Mouse (Mus musculus): ENCODE results near the gene Pdgfa. TPM values are rescaled to one million over a fixed set of nuclear protein-coding genes. Genes with fewer than 3 reads are reported as not detected.
A peak's percentile ranks its signal among the peaks of the same experiment; 100 is the strongest.

Pdgfa gene
- total RNA-seq, 2 experiments from 2014 or later = 50.3 to 52.3 TPM

GRCm38 (mm10) chr5:138966033-138966724 is 31.0 kb downstream of the Pdgfa start:
- intact Hi-C loops (cut with DNase I) = no loop called here
- no peak for DNase-seq

- intact Hi-C loops (cut with DNase I) = no loop called here
- DNase-seq = no peak
Observed at GRCm38 (mm10) chr5:138965590-138965989, 31.6 kb downstream of the Pdgfa start.

- DNase-seq = no peak
- intact Hi-C loops (cut with DNase I) = no loop called here
Observed at GRCm38 (mm10) chr5:138956427-138956833, 40.7 kb downstream of the Pdgfa start.

DNA sequence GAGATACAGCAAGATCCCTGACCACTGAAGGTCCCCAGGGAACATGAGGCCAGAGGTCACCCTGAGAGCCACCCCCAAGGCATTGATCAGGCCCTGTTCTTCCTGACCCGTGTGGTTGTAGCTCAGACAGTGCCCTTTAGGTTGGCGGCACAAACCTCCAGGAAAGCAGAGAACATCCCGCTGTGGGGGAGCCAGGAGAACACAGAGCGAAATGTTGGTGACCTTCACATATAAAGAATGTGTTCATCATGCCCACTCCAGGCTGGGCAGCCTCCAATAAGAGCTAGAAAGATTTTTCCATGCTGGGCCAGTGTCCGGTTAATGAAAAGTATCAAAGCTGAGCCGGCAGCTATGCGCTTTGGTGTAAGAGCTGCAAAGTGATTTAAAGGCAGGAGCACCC is 43.2 kb downstream of the Pdgfa start:
- intact Hi-C loops (cut with DNase I) = no loop called here

DNA sequence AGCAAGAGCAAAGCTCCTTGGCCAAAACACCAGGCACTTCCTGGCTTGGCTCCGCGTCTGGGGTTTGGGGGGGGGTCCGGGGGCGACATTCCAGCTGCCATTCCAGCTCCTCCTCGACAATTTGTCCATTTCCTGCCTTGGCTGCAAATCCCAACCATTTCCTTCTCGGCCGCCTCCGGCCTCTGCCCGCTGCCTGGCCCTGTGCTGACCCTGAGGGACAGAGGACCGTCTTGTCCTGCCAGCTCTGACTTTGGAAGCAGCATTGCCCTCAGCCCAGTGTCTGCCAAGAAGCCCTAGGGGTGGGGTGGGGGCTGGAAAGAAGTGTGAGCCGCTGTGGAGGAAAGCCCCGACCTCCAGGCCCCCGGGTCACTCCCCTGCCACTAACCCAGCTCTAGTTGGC is 44.2 kb downstream of the Pdgfa start:
- intact Hi-C loops (cut with DNase I) = no loop called here
- DNase-seq = no peak

More for the DNA sequence above, 43.2 kb downstream of the Pdgfa start:
- DNase-seq = no peak

GRCm38 (mm10) chr5:138951305-138951704 is 45.9 kb downstream of the Pdgfa start:
- intact Hi-C loops (cut with DNase I) = no loop called here
- no peak for DNase-seq

DNA sequence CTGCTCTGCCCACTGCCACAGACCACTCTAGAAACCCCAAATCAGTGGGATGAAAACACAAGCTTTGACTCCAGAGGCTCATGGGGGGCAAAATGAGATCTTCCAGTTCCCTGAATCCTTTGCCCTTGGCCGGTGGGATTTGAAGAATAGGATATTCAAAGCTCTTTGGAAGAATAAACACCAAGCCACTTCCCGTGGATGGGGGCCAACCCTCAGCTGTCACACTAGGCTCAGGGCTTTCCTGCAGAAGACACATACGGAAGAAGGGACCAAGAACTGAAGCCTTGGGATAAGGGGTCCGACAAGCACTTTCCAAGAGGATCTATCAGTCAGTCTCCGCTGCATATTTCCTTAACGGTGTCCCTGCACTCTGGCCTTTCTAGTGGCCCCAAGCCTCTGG is 48.0 kb downstream of the Pdgfa start:
- no peak for DNase-seq
- intact Hi-C loops (cut with DNase I) = no loop called here

- peak; percentile 61 for DNase-seq
- intact Hi-C loops (cut with DNase I) = no loop called here
Observed at GRCm38 (mm10) chr5:138948031-138948980, 48.9 kb downstream of the Pdgfa start.

DNA sequence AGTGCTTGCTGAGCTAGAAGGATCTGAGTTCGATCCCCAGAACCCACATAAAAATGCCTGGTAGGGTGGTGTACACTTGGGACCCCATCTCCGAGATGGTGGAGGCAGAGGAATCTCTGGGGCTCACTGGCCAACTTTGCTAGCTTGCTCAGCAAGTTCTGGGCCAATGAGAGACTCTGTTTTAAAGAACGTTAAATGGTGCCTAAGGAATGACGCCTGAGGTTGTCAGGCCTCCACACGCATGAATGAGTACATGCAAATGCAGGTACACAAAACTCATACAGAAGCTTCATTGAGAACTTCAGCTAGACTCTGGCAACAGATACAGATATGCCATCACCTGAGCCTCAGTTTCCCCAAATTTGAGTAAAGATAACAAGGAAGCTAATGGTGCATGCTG is 49.7 kb downstream of the Pdgfa start:
- intact Hi-C loops (cut with DNase I) = no loop called here
- DNase-seq = no peak

- intact Hi-C loops (cut with DNase I) = no loop called here
- no peak for DNase-seq
Observed at GRCm38 (mm10) chr5:138946931-138947330, 50.2 kb downstream of the Pdgfa start.

GRCm38 (mm10) chr5:138945011-138945410 is 52.2 kb downstream of the Pdgfa start:
- intact Hi-C loops (cut with DNase I) = no loop called here
- no peak for DNase-seq

DNA sequence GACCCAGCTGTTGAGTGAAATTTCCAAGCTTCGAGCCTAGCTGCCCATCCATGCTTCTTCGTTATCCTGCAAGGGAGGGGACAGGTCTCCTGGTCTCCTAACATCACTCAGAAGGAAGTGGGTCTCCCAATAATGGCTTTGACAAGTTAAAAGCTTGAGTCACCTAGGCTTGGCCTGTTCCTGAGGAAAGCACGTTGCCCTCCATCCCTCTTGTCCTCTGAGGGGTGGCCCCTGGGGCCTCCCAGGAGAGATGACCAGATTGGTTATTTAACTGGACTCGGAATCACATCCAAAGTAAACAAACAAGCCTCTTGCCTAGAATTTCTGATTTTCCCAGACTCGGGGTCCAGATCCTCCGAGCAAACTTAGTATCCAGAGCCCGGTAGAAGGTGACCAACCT is 52.6 kb downstream of the Pdgfa start:
- intact Hi-C loops (cut with DNase I) = no loop called here
- DNase-seq = no peak

- intact Hi-C loops (cut with DNase I) = no loop called here
- DNase-seq = no peak
Observed at GRCm38 (mm10) chr5:138941842-138942241, 55.3 kb downstream of the Pdgfa start.

- no peak for DNase-seq
- intact Hi-C loops (cut with DNase I) = no loop called here
Observed at GRCm38 (mm10) chr5:138940576-138940975, 56.6 kb downstream of the Pdgfa start.

- no peak for DNase-seq
- intact Hi-C loops (cut with DNase I) = no loop called here
Observed at GRCm38 (mm10) chr5:138938572-138939163, 58.5 kb downstream of the Pdgfa start.

DNA sequence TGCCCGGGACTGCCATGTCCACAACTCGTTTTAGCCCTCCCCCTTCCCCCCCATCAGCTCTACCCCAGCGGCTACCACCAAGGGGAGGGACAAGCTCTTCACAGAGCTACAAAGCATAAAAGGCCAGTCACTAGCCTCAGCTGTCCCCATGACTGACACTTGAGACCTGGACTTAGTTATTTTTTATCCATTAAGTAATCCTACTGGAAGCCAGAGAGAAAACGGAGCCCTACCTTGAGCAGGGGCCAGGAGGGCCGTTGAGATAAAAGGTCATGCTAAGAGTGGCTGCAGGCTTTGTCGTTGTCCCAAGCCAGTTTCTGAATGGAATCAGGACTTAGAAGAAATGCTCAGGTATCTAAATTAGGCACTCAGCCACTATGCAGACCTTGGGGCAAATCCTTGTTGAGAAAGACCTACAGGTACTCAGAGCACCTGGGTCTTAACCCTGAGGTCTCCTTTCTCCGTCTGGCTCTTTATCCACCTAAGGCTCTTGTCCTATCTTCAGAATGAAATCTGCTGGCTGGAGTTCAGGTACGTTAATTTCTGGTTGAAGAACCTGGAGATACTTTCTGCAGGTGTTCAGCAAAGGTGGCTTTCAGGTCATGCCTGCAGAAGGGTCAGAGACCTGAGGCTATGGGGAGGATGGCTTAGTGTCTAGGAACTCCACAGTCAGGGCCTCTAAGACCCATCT is 60.6 kb downstream of the Pdgfa start:
- intact Hi-C loops (cut with DNase I) = no loop called here
- DNase-seq = no peak

GRCm38 (mm10) chr5:138934540-138934939 is 62.6 kb downstream of the Pdgfa start:
- intact Hi-C loops (cut with DNase I) = no loop called here
- no peak for DNase-seq

GRCm38 (mm10) chr5:138932460-138933432 is 64.4 kb downstream of the Pdgfa start:
- intact Hi-C loops (cut with DNase I) = no loop called here
- no peak for DNase-seq

- intact Hi-C loops (cut with DNase I) = no loop called here
- no peak for DNase-seq
Observed at GRCm38 (mm10) chr5:138931836-138932235, 65.3 kb downstream of the Pdgfa start.

All from left cerebral cortex, postnatal 4 days (tissue).